Mouse (Mus musculus) megakaryocyte, embryonic 14.5 days (primary cell): ENCODE measurements around the gene Vcan.

Experiments used
- FLI1 ChIP-seq: IDR thresholded peaks from 2 replicates; pipeline ENCODE4 v1.6.1; 2012; ENCODE audit warnings: low read length, inconsistent platforms, mixed read lengths
- GATA1 ChIP-seq: IDR thresholded peaks from 3 replicates; pipeline ENCODE4 v1.6.1; 2012; ENCODE audit warnings: mixed read lengths, low read length, inconsistent platforms, borderline replicate concordance

DNA sequence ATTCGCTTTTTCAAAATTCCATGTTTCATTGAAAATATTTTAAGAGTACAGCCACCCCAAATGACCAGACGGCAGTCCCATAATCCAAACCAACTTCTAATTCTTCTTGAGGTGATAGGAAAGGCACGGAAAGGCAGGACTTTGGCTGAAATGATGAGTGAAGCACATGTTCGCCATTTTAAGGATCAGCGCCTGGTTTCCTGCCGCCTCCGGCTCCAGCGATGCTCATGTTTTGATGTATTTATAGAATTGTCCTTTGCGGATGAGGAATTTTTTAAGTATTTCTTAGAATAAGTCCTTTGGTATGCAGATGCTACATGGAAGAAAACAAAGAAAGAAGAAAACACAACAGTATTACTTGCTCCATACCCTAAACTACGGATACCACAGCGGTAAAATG is 85.3 kb downstream of the Vcan start:
- TF ChIP-seq GATA1 (no peak), FLI1 (no peak)
